Mouse (Mus musculus) testis, adult 2 months (tissue): Measurements from ENCODE around the gene Ppp2r2c. TPM values are rescaled to one million over a fixed set of nuclear protein-coding genes. Genes with fewer than 3 reads are reported as not detected.

Experiments
- H3K27ac ChIP-seq: fragments of 200-500 bp; 2 replicates; pipeline ENCODE4 v1.5.1; 2012; ENCODE audit warnings: low read depth, low read length; ENCODE audit not compliant: control insufficient read depth, insufficient read depth
- H3K27me3 ChIP-seq: fragments of 200-500 bp; 2 replicates; pipeline ENCODE4 v1.6.1; 2012; ENCODE audit warnings: mild to moderate bottlenecking, low read length, moderate library complexity; ENCODE audit not compliant: control insufficient read depth, insufficient read depth
- H3K36me3 ChIP-seq: fragments of 200-500 bp; 2 replicates; pipeline ENCODE4 v1.6.1; 2012; ENCODE audit warnings: mild to moderate bottlenecking, low read length; ENCODE audit not compliant: control insufficient read depth, insufficient read depth
- H3K4me1 ChIP-seq: fragments of 200-500 bp; 2 replicates; pipeline ENCODE4 v1.6.1; 2012; ENCODE audit warnings: low read length; ENCODE audit not compliant: control insufficient read depth, insufficient read depth
- H3K4me3 ChIP-seq: fragments of 200-500 bp; 2 replicates; pipeline ENCODE4 v1.5.1; 2012; ENCODE audit warnings: low read depth, mild to moderate bottlenecking, low read length, moderate library complexity, mixed read lengths; ENCODE audit not compliant: control insufficient read depth
- CTCF ChIP-seq: fragments of 200-500 bp; IDR thresholded peaks from 2 replicates; pipeline ENCODE4 v1.5.1; 2012; ENCODE audit warnings: low read depth, mild to moderate bottlenecking, inconsistent platforms, low read length, moderate library complexity; ENCODE audit not compliant: control insufficient read depth, insufficient read depth, insufficient replicate concordance
- POLR2A ChIP-seq: fragments of 200-500 bp; IDR thresholded peaks from 2 replicates; pipeline ENCODE4 v1.6.1; 2012; ENCODE audit warnings: low read depth, mild to moderate bottlenecking, inconsistent platforms, low read length, moderate library complexity; ENCODE audit not compliant: control insufficient read depth
- polyA plus RNA-seq: library from polyadenylated mRNA; depleted of rRNA; stranded (reverse); fragments of >200 nt; gene quantifications from 2 replicates; pipeline ENCODE4 v1.2.3, GENCODE M21; 2012

The Ppp2r2c gene
- polyA plus RNA-seq, 1 experiment = 0.68 TPM

GRCm38 (mm10) chr5:36904703-36905102 lies 36.4 kb downstream of the Ppp2r2c start:
- TF ChIP-seq POLR2A (no peak), CTCF (no peak)
- Histone ChIP-seq H3K4me1 (no peaks in the 10 kb centered on the region), H3K4me3 (no peak overlapping the region), H3K36me3 (no peaks in the 10 kb centered on the region), H3K27ac (no peak overlapping the region), H3K27me3 (no peaks in the 10 kb centered on the region)

- H3K27ac ChIP-seq = no peak overlapping the region
- no peaks in the 10 kb centered on the region for H3K4me1 ChIP-seq
- H3K4me3 ChIP-seq = no peak overlapping the region
- H3K27me3 ChIP-seq = no peaks in the 10 kb centered on the region
- H3K36me3 ChIP-seq = no peaks in the 10 kb centered on the region
- TF ChIP-seq CTCF (no peak), POLR2A (no peak)
Measured at GRCm38 (mm10) chr5:36905216-36905615, 36.9 kb downstream of the Ppp2r2c start.

- no peaks in the 10 kb centered on the region for H3K36me3 ChIP-seq
- no peak overlapping the region for H3K4me3 ChIP-seq
- no peaks in the 10 kb centered on the region for H3K4me1 ChIP-seq
- TF ChIP-seq CTCF (no peak), POLR2A (no peak)
- no peaks in the 10 kb centered on the region for H3K27me3 ChIP-seq
- H3K27ac ChIP-seq = no peak overlapping the region
Measured at GRCm38 (mm10) chr5:36907695-36908094, 39.4 kb downstream of the Ppp2r2c start.

DNA sequence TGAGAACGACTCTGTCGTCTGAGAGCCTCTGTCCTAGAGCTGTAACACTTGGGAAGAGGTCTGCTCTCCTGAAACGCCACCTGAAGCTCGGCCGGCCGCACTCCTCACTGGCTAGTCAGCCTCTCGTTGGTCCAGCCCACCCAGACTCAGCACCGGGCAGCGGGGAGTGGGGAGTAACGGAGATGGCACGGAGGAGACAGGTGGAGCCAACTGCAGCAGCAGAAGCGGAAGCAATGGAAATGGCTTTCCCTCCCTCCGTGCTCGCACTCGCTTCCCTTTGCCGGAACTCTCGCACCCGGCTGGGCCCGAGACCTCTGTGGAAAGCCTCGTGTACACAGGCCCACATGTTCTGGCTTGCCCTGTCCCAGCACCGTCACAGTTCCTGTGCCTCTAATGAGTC lies 41.2 kb downstream of the Ppp2r2c start:
- H3K4me3 ChIP-seq = no peak overlapping the region
- no peaks in the 10 kb centered on the region for H3K36me3 ChIP-seq
- H3K27me3 ChIP-seq = no peaks in the 10 kb centered on the region
- TF ChIP-seq CTCF = no peak
- no peak for TF ChIP-seq POLR2A
- H3K27ac ChIP-seq = no peak overlapping the region
- no peaks in the 10 kb centered on the region for H3K4me1 ChIP-seq

GRCm38 (mm10) chr5:36910980-36911379 lies 42.7 kb downstream of the Ppp2r2c start:
- TF ChIP-seq CTCF (no peak), POLR2A (no peak)
- no peak overlapping the region for H3K4me3 ChIP-seq
- no peaks in the 10 kb centered on the region for H3K27me3 ChIP-seq
- H3K27ac ChIP-seq = no peak overlapping the region
- H3K4me1 ChIP-seq = no peaks in the 10 kb centered on the region
- no peaks in the 10 kb centered on the region for H3K36me3 ChIP-seq

DNA sequence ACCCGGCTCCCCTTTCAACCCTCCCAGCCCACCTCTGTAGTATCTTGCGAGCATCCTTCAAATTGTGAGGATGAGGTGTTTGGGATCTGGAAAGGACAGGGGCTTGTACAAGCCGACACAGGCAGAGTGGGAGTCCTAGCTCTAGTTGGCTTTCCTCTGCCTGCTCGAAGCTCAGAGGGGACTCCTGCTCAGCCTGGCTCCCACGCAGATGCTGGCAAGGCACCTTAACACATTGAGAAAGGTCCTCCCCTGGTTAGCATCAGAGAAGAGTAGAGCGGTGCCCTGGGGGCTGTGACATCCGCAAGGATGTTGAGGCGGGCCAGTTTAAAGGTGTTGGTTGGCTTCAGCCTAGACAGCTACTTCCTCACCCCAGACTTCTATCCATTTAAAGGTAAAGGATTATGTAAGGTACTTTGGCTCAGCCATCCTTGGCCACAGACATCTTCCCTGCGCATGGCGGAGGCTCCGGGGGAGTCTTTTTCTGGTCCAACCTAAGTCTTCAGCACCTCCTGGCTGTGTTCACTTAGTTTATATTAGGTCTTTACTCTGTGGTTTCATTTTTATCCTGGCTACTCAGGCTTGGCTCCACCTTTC lies 43.5 kb downstream of the Ppp2r2c start:
- TF ChIP-seq CTCF (no peak), POLR2A (no peak)
- H3K4me1 ChIP-seq = peaks cover 3% of the 10 kb centered on the region; the same call in 1 of the 2 replicates

DNA sequence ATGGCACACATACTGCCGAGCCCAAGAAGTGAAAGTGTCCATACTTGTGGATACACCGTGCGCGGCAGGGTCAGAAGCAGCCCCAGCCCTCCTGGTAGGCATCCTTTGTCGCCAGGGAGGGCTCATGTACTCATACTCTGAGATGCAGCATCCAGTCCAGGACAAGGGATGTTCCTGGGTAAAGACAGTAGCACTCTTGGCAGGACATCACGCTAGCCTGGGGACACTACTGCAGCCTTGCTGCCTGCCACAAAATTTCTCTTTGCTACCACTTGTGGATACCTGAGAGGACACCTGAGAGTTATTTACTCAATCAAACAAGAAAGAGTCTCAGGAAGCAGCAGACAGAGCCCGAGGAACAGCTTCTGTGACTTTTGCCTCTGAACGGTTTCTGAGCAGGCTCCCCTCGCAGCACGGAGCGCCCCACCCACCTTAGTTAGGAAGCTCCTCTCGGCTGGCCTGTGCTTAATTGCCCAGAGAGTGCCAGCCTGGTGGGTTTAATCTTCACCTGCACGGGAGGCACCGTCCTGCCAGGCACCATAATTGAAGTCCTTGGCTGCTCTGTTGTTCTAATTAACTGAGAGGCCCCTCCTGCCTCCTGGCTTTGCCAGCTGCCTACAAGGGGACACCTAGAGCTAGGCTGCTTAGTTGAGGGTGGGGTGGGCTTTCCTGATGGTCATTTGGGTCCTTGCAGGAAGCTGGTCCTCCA lies 44.4 kb downstream of the Ppp2r2c start:
- TF ChIP-seq CTCF (no peak), POLR2A (no peak)
- H3K36me3 ChIP-seq = no peaks in the 10 kb centered on the region
- H3K4me1 ChIP-seq = peaks cover 3% of the 10 kb centered on the region; the same call in 1 of the 2 replicates
- H3K27me3 ChIP-seq = no peaks in the 10 kb centered on the region
- no peak overlapping the region for H3K27ac ChIP-seq
- H3K4me3 ChIP-seq = no peak overlapping the region

More for the DNA sequence above, 43.5 kb downstream of the Ppp2r2c start:
- Histone ChIP-seq H3K4me3 (no peak overlapping the region), H3K36me3 (no peaks in the 10 kb centered on the region), H3K27ac (no peak overlapping the region), H3K27me3 (no peaks in the 10 kb centered on the region)
